Mouse (Mus musculus) adrenal gland, postnatal 14 days (tissue): ENCODE results near the gene Trim2. TPM values are rescaled to one million over a fixed set of nuclear protein-coding genes. Genes with fewer than 3 reads are reported as not detected.

ENCODE experiments used
- DNase-seq: peaks from one replicate; pipeline ENCODE4 v3.0.0; 2021; ENCODE audit warnings: mixed read lengths
- total RNA-seq: library from RNA; stranded (reverse); gene quantifications from 2 replicates; pipeline ENCODE4 v1.2.3, GENCODE M21; 2021

Trim2 gene
- total RNA-seq, 1 experiment from 2014 or later = 53.5 TPM

GRCm38 (mm10) chr3:84136509-84136908, 170.2 kb downstream of the Trim2 start:
- DNase-seq = no peak

DNA sequence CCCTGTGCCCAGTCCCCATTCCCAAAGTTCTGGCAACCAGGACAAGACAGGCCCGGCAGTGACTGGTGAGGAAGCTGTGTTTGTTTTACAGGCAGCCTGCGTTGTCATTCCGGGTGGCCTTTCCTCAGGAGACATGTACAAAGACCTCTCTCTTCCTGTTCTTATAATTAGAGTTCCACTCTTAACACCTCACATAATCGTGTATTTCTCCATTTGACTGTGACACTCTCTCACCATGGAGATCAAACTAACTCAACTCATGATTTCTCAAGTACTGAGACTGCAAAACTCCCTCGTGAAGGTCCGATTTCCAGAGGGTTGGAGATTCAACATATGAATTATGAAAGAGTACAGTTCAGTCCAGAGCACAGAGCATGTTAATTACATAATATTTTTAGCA, 170.7 kb downstream of the Trim2 start:
- no peak for DNase-seq

DNA sequence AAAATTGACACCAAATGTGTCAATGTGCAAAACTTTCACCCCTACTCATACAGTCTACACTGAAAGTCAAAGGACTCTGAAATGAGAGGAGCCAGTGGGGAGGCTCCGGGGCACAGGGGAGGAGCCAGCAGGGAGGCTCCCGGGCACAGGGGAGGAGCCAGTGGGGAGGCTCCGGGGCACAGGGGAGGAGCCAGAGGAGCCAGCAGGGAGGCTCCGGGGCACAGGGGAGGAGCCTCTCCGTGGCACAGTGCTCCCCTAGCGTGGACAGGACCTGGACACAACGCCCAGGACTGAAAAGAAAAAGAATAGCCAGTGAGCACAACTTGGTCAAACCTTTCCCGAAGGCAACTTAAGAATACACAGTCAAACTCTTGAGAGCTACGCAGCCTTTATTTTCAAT, 171.3 kb downstream of the Trim2 start:
- DNase-seq = peak; percentile 61

DNA sequence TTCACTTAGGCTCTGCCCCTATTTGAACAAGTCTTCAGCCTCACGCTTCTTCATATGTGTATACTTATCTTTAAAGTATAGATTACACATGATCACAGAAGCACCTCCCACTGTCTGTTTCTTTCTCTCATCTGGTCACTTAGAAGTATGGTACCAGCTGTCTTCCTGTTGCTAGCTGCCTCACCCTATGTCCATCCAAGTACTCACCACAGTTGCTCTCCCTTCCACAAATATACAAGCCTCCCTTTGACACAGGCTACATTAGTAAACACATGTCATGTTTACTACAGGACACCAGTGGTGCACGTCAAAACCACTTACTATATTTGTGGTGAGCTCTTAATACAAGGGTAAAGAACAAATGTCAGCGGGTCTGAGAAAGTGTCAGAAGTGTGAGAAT, 175.3 kb downstream of the Trim2 start:
- no peak for DNase-seq

GRCm38 (mm10) chr3:84130776-84131175, 175.9 kb downstream of the Trim2 start:
- peak; percentile 35 for DNase-seq

DNA sequence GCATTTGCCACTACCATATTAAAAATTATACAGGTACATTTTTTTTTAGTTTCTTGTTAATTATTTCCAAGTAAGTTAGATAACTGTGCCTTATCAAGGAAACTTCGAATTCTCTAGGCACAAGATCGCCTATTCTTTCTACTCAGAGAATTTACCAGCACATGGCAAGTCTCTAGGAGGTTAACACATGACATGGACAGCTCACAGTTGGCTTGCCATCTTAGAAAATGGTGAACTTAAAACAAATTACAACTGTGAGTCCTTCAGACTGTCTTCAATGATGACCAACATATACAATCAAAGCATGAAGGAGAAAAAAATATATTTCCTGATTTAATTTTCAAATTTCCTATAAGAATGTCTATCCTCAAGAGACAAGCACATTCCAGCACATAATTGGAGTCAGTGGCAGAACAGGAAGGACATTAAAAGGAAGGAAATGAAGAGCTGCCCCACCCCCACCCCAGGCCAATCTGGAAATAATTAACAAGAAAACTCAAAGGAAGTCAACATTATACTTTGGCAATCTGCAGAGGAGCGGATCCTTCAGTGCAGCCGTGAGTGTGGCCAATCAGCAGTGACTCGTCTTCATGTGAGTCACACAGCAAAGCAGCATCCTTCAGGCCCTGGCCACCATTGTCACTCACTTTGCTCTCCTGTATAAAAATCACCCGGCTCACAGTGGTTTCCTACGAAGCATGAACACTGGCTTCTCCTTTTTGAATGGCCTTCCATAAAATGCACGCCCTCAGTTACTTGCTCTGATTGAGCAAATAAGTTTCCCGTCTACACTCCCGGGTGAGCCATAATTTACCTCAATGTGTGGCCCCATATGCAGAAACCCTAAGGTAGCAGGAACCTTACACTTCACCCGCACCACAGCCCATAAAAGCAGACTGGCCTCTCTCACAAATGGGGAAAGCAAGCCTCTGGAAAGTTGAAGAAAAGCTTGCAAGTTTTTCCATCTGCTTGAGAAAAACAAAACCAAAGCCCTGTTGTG, 177.5 kb downstream of the Trim2 start:
- DNase-seq = peak; percentile 48

DNA sequence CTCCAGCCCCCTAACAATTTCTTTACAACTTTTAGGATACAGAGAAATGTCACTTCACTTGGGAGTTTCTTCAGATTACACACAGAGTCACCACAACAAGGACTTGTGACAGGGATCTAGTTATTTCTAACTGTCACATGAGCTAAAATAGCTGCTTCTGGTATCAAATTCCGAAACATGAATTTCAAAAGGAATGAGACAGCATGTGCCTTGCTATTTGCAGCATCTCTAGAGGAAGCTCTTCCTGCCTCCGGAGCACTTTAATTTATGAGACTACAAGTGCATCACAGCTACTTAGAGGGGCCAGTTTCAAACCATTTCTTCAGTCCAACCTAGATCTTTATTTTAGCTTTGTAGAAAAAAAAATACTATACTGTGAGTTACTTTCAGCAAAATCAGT, 179.2 kb downstream of the Trim2 start:
- no peak for DNase-seq

- DNase-seq = no peak
Measured at GRCm38 (mm10) chr3:84126721-84127120, 180.0 kb downstream of the Trim2 start.

DNA sequence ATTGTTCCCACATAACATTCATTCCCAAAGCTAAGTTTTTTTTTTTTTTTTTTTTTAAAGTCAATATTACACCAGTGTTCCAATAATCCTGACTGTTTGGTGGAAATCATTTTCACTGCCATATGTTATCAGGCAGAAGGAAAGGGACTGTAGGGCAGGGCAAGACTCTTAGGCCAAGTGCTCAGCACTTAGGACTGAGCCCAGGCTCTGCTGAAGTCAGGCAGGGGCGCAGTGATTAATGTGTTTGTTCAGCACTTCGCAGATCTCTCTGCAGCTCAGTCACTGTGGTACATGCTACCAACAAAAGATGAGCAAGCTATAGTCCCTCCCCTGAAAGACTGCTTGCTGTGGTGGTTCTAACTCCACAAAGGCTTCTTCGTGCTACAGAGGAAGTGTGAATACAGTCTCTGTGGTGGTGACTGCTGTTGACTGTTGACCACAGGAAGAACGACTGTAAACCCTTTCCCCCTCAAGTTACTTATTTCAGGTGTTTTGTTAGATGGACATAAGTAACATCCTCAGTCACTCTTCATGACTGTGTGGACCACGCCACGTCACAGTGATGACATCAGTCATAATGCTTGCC, 180.9 kb downstream of the Trim2 start:
- DNase-seq = no peak

GRCm38 (mm10) chr3:84123461-84123860, 183.2 kb downstream of the Trim2 start:
- DNase-seq = peak; percentile 52

- no peak for DNase-seq
Measured at GRCm38 (mm10) chr3:84118718-84119117, 188.0 kb downstream of the Trim2 start.

GRCm38 (mm10) chr3:84118178-84118577, 188.5 kb downstream of the Trim2 start:
- DNase-seq = no peak

Other genes with a start within 250 kb of the Trim2 start
- 23.0 and 27.2 TPM in 2 replicates for gene Mnd1, start 151.1 kb downstream of the Trim2 start, total RNA-seq
- gene Gm6525, start 132.8 kb downstream of the Trim2 start, total RNA-seq = 0.33 TPM in 1 of 2 replicates, not detected in the other
- gene Fhdc1, start 173.6 kb upstream of the Trim2 start, total RNA-seq = 13.6 and 15.1 TPM in 2 replicates